In the genomic region with DNA sequence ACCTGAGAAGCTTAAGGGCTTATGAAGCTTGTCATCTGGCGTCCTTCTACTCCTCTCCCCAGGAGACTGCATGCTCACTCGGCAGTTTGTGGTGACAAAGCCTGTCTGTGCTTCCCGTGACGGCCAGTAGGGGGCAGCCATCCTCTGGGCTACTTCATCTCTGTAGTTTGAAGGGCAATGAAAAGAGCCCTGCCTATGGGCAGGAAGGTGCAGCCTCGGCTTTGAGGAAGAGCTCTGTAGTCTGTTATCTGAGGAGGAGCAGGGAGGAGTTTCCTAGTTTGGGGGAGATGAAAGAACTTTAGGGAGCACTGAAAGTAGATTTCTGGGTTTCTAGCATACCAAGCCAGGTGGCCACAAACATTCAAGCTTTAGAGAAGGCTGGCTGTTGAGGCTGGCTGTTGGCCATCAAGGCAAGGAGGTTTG, we compare ENCODE assay signal across 8 mouse cellular contexts. TPM values are rescaled to one million over a fixed set of nuclear protein-coding genes. Genes with fewer than 3 reads are reported as not detected.
DNase-seq lines count a peak whose midpoint lies in the region; ATAC-seq and TF ChIP-seq lines count a peak whose summit lies in the region.
"Had no signal": no experiment of that assay in that cellular context is flagged by ENCODE, and none has a peak within 500 bp of the region (broad histone marks: within the 10 kb centered on the region; RNA-seq: fewer than 3 reads in every experiment).

No protein-coding gene starts in this region.

- H3K27me3 ChIP-seq in lung, embryonic 16.5 days (ENCODE audit: control insufficient read depth, insufficient read depth, low read depth, low read length), result peaks cover 72% of the 10 kb centered on the region
- peaks cover 52% of the 10 kb centered on the region for H3K27me3 ChIP-seq in small intestine, adult 2 months (ENCODE audit: control insufficient read depth, insufficient read depth, low read length)

- H3K36me3 ChIP-seq in lung, embryonic 16.5 days (ENCODE audit: control insufficient read depth, insufficient read depth, low read length), result no peaks in the 10 kb centered on the region
- no peaks in the 10 kb centered on the region for H3K36me3 ChIP-seq in small intestine, adult 2 months (ENCODE audit: control insufficient read depth, insufficient read depth, low read length)
- H3K36me3 ChIP-seq: heart, embryonic 15.5 days had no signal

- WGBS in lung, embryonic 16.5 days, result 7% methylated on average over 5 of the region's 5 CpGs
- WGBS in small intestine, adult 2 months, result 8% methylated on average over 5 of the region's 5 CpGs

- H3K4me2 ChIP-seq in lung, embryonic 16.5 days (ENCODE audit: low read depth, low read length), result no peak overlapping the region
- H3K4me2 ChIP-seq: heart, embryonic 15.5 days had no signal

- H3K9ac ChIP-seq in lung, embryonic 16.5 days (ENCODE audit: low read length), result no peak overlapping the region
- H3K9ac ChIP-seq: heart, embryonic 15.5 days had no signal

- no peaks in the 10 kb centered on the region for H3K9me3 ChIP-seq in lung, embryonic 16.5 days (ENCODE audit: control insufficient read depth, low read length)
- H3K9me3 ChIP-seq: heart, embryonic 15.5 days had no signal

- ATAC-seq in lung, embryonic 16.5 days (ENCODE audit: low read depth), result 0 out of 2 replicates have a peak, but pooled peaks have one; percentile 3

- H3K4me1 ChIP-seq in lung, embryonic 16.5 days (replicated peaks; ENCODE audit: control insufficient read depth, insufficient read depth, low read length), result peaks cover 14% of the 10 kb centered on the region
- peaks cover 10% of the 10 kb centered on the region for H3K4me1 ChIP-seq in small intestine, adult 2 months (ENCODE audit: control insufficient read depth, insufficient read depth, insufficient read length, low read length)

- no peak for TF ChIP-seq POLR2A in small intestine, adult 2 months (IDR thresholded peaks at IDR 0.05; ENCODE audit: low read depth, low read length)

- DNase-seq in urinary bladder, postnatal 4 days (ENCODE audit: low spot score in 2 of 2), result peak; percentile 38 to 73
- DNase-seq in urinary bladder, adult 2 months (ENCODE audit: low spot score), result no peak
- peak; percentile 50 for DNase-seq in adrenal gland, adult 8-10 months
- peak; percentile 62 for DNase-seq in forelimb bud, embryonic 11.5 days (ENCODE audit: low read depth, low spot score)
- DNase-seq in layer of hippocampus, adult 11-12 months (ENCODE audit: low spot score), result peak; percentile 78

- H3K4me3 ChIP-seq in lung, embryonic 16.5 days (ENCODE audit: low read length), result no peak overlapping the region
- H3K4me3 ChIP-seq in small intestine, adult 2 months (ENCODE audit: low read depth, low read length), result no peak overlapping the region
- H3K4me3 ChIP-seq: heart, embryonic 15.5 days had no signal

- H3K27ac ChIP-seq in lung, embryonic 16.5 days (ENCODE audit: low read length), result no peak overlapping the region
- no peak overlapping the region for H3K27ac ChIP-seq in small intestine, adult 2 months (ENCODE audit: insufficient read depth, low read depth, low read length)
- H3K27ac ChIP-seq: heart, embryonic 15.5 days had no signal

- peak; percentile 82; the same call in 1 of the 2 replicates for TF ChIP-seq CTCF in small intestine, adult 2 months (IDR thresholded peaks at IDR 0.05; ENCODE audit: extremely low read depth, insufficient read length, insufficient replicate concordance, low read depth, low read length)

RNA-seq across cellular contexts. Expression of a gene that starts 18.0 kb away (rescaled TPM):
- 1.4 and 1.6 TPM in 2 replicates for polyA plus RNA-seq in urinary bladder, adult 2 months (2012; rRNA removed)
- 1 to 10 TPM; 1.2 to 1.8 (median 1.6) TPM for total RNA-seq in adrenal gland, adult 8-10 months (2022)
- 0.16 and 0.31 TPM in 2 replicates for polyA plus RNA-seq in lung, embryonic 16.5 days (2015; fragmentation: Nextera tagmentation; extraction: Ambion mirVana)
- polyA plus RNA-seq in small intestine, adult 2 months (2012; rRNA removed), result 4.8 and 11.8 TPM in 2 replicates

RNA-seq across cellular contexts. Expression of a gene that starts 29.9 kb away (rescaled TPM):
- polyA plus RNA-seq in urinary bladder, adult 2 months (2012; rRNA removed), result 11.4 and 12.6 TPM in 2 replicates
- 1 to 10 TPM; 3.0 to 7.5 (median 5.5) TPM for total RNA-seq in adrenal gland, adult 8-10 months (2022)
- 16.5 and 20.4 TPM in 2 replicates for polyA plus RNA-seq in lung, embryonic 16.5 days (2015; fragmentation: Nextera tagmentation; extraction: Ambion mirVana)
- polyA plus RNA-seq in small intestine, adult 2 months (2012; rRNA removed), result 1.8 and 4.4 TPM in 2 replicates

RNA-seq across cellular contexts. Expression of a gene that starts 41.7 kb away (rescaled TPM):
- 35.0 and 47.5 TPM in 2 replicates for polyA plus RNA-seq in urinary bladder, adult 2 months (2012; rRNA removed)
- total RNA-seq in adrenal gland, adult 8-10 months (2022), result 10 to 100 TPM; 28.2 to 43.5 (median 39.5) TPM
- polyA plus RNA-seq in lung, embryonic 16.5 days (2015; fragmentation: Nextera tagmentation; extraction: Ambion mirVana), result 36.9 and 39.3 TPM in 2 replicates
- 28.6 and 32.0 TPM in 2 replicates for polyA plus RNA-seq in small intestine, adult 2 months (2012; rRNA removed)

RNA-seq across cellular contexts. Expression of a gene that starts 46.1 kb away (rescaled TPM):
- polyA plus RNA-seq in urinary bladder, adult 2 months (2012; rRNA removed), result not detected in 2 replicates
- not detected for total RNA-seq in adrenal gland, adult 8-10 months (2022)
- polyA plus RNA-seq in lung, embryonic 16.5 days (2015; fragmentation: Nextera tagmentation; extraction: Ambion mirVana), result 0.70 and 0.77 TPM in 2 replicates
- polyA plus RNA-seq in small intestine, adult 2 months (2012; rRNA removed), result 0.06 TPM in 1 of 2 replicates, not detected in the other
